Mouse (Mus musculus): ENCODE measurements around the gene Ppm1h.

DNA sequence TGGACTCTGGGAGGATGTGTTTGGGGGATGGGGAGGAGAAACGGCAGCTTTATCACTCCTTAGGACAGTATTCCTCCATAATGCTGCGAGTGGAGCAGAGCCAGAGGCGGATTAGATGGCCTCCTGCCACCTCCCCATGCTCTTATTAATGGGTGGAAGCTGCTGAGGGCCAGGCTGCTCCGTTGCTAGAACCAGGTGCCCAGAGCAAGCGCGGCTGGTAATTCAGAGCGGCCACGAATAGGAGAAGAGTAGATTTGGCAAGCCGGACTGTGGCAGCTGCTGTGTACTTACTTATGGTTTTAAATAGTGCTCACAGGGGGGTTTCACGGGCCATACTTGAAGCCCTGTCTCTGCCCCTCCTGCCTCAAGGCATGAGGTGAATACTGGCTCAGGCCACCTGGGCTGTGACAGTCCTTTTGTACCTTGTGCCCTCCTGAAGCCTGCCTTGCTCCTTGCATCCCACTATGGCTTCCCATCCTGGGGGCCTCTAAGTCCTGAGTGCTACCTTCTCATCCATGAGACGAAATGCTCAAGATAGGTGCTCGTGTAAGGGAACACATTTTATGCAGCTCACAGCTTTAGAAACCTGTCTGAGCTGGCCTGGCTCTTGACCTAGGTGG is 14.7 kb downstream of the Ppm1h start:
- no peak for TF ChIP-seq CTCF (IDR thresholded peaks at IDR 0.05; ENCODE audit: extremely low read depth, insufficient read depth, low read length)
- TF ChIP-seq POLR2A (IDR thresholded peaks at IDR 0.05; ENCODE audit: extremely low read depth, insufficient read depth, low read length), result no peak

All from cortical plate, adult 2 months (tissue).